Mouse (Mus musculus) forebrain, postnatal 0 days (tissue): Measurements from ENCODE around the gene Iqce. TPM values are rescaled to one million over a fixed set of nuclear protein-coding genes. Genes with fewer than 3 reads are reported as not detected.

Experiments
- ATAC-seq: fragments of 200-750 bp; cut with Nextera tagmentation; 2 replicates; pipeline ENCODE4 v1.8.0; 2017; ENCODE audit warnings: mild to moderate bottlenecking, moderate library complexity
- DNase-seq: peaks from one replicate; pipeline ENCODE4 v3.0.0-alpha.2; 2015
- H3K27ac ChIP-seq: fragments of 300-500 bp; sonication (generic); 2 replicates; pipeline ENCODE4 v1.5.1; 2014; ENCODE audit warnings: low read depth, mild to moderate bottlenecking, antibody characterized with exemption, low read length, moderate library complexity, mixed read lengths
- H3K27me3 ChIP-seq: fragments of 300-500 bp; sonication (generic); 2 replicates; pipeline ENCODE4 v1.6.1; 2014; ENCODE audit warnings: mild to moderate bottlenecking, low read length, mixed read lengths; ENCODE audit not compliant: insufficient read depth
- H3K36me3 ChIP-seq: fragments of 300-500 bp; sonication (generic); 2 replicates; pipeline ENCODE4 v1.6.1; 2014; ENCODE audit warnings: mild to moderate bottlenecking, moderate library complexity; ENCODE audit not compliant: insufficient read depth
- H3K4me1 ChIP-seq: fragments of 300-500 bp; sonication (generic); 2 replicates; pipeline ENCODE4 v1.6.1; 2014; ENCODE audit warnings: antibody characterized with exemption; ENCODE audit not compliant: insufficient read depth
- H3K4me2 ChIP-seq: fragments of 300-500 bp; sonication (generic); 2 replicates; pipeline ENCODE4 v1.6.1; 2014; ENCODE audit warnings: low read depth, mild to moderate bottlenecking, moderate library complexity
- H3K4me3 ChIP-seq: fragments of 300-500 bp; sonication (generic); 2 replicates; pipeline ENCODE4 v1.5.1; 2014; ENCODE audit warnings: low read depth, low read length, mixed read lengths
- H3K9ac ChIP-seq: fragments of 300-500 bp; sonication (generic); 2 replicates; pipeline ENCODE4 v1.6.1; 2014; ENCODE audit warnings: mild to moderate bottlenecking
- H3K9me3 ChIP-seq: fragments of 300-500 bp; sonication (generic); 2 replicates; pipeline ENCODE4 v1.6.1; 2016; ENCODE audit warnings: low read length
- CTCF ChIP-seq: sonication (generic); IDR thresholded peaks from 2 replicates; pipeline ENCODE4 v1.5.1; 2016; ENCODE audit warnings: antibody characterized with exemption, control low read depth, low read depth
- WGBS: fragments of 180-500 bp; shearing (Covaris S2); extraction: QIAGEN DNeasy Blood & Tissue Kit; methylation state at CpG from one replicate; pipeline ENCODE4 v1.1.7; 2014; 5-methylcytosine and 5-hydroxymethylcytosine counted together
- polyA plus RNA-seq: library from polyadenylated mRNA; unstranded; fragments of >200 nt; fragmentation: Nextera tagmentation; extraction: Ambion mirVana; gene quantifications from 2 replicates; pipeline ENCODE4 v1.2.1, GENCODE M21; 2015
- total RNA-seq: library from RNA; depleted of rRNA; stranded (reverse); fragments of >200 nt; gene quantifications from 2 replicates; pipeline ENCODE4 v1.2.3, GENCODE M21; 2014

The Iqce gene
- total and polyA plus RNA-seq, 2 experiments from 2014 or later, result 27.1 to 30.6 TPM

- DNase-seq (no peak), ATAC-seq (peak; percentile 42)
- Histone ChIP-seq H3K4me2 (no peak overlapping the region), H3K9ac (no peak overlapping the region), H3K4me3 (no peak overlapping the region), H3K27me3 (no peaks in the 10 kb centered on the region), H3K27ac (no peak overlapping the region), H3K4me1 (peaks cover 3% of the 10 kb centered on the region; the same call in 1 of the 2 replicates), H3K36me3 (peaks cover 91% of the 10 kb centered on the region), H3K9me3 (no peaks in the 10 kb centered on the region)
- no peak for TF ChIP-seq CTCF
- WGBS, result 72% methylated on average over 7 of the region's 7 CpGs
Observed at GRCm38 (mm10) chr5:140633432-140633831, 68.7 kb downstream of the Iqce start.

GRCm38 (mm10) chr5:140628995-140629394 lies 73.2 kb downstream of the Iqce start:
- no peaks in the 10 kb centered on the region for H3K4me1 ChIP-seq
- no peak overlapping the region for H3K4me3 ChIP-seq
- H3K27ac ChIP-seq, result no peak overlapping the region
- H3K36me3 ChIP-seq, result peaks cover 95% of the 10 kb centered on the region
- TF ChIP-seq CTCF, result peak; percentile 63
- H3K9me3 ChIP-seq, result no peaks in the 10 kb centered on the region
- no peaks in the 10 kb centered on the region for H3K27me3 ChIP-seq
- H3K9ac ChIP-seq, result no peak overlapping the region
- ATAC-seq, result no peak
- H3K4me2 ChIP-seq, result no peak overlapping the region
- no peak for DNase-seq
- 98% methylated on average over 9 of the region's 9 CpGs for WGBS

DNA sequence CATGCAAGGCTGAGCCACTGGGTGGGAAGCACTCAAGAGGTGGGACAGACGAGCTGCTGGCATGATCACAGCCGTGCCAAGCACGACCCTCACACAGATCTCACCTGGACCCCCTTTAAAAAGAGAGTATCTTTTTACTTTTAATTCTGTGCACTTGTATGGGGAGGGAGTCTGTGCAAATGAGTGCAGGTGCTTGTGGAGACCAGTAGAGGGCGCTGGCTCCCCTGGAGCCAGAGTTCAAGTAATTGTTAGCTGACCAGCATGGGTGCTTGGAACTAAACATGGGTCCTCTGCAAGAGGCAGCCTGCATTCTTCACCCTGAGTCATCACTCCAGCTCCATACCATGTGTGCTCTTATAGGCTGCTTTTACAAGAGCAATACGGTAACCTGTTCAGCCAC lies 74.6 kb downstream of the Iqce start:
- WGBS, result 90% methylated on average over 5 of the region's 5 CpGs
- no peaks in the 10 kb centered on the region for H3K9me3 ChIP-seq
- no peak overlapping the region for H3K4me2 ChIP-seq
- H3K4me3 ChIP-seq, result no peak overlapping the region
- TF ChIP-seq CTCF, result peak; percentile 37; the same call in 1 of the 2 replicates
- no peaks in the 10 kb centered on the region for H3K27me3 ChIP-seq
- DNase-seq (no peak), ATAC-seq (no peak)
- peaks cover 95% of the 10 kb centered on the region for H3K36me3 ChIP-seq
- H3K27ac ChIP-seq, result no peak overlapping the region
- no peak overlapping the region for H3K9ac ChIP-seq
- no peaks in the 10 kb centered on the region for H3K4me1 ChIP-seq

- H3K27ac ChIP-seq, result no peak overlapping the region
- H3K9me3 ChIP-seq, result no peaks in the 10 kb centered on the region
- H3K9ac ChIP-seq, result no peak overlapping the region
- DNase-seq (no peak), ATAC-seq (no peak)
- no peak for TF ChIP-seq CTCF
- no peaks in the 10 kb centered on the region for H3K27me3 ChIP-seq
- no peak overlapping the region for H3K4me2 ChIP-seq
- H3K4me3 ChIP-seq, result no peak overlapping the region
- 93% methylated on average over 13 of the region's 13 CpGs for WGBS
- no peaks in the 10 kb centered on the region for H3K4me1 ChIP-seq
- H3K36me3 ChIP-seq, result peaks cover 77% of the 10 kb centered on the region
Observed at GRCm38 (mm10) chr5:140624961-140625360, 77.2 kb downstream of the Iqce start.

- no peak for TF ChIP-seq CTCF
- DNase-seq (no peak), ATAC-seq (no peak)
- Histone ChIP-seq H3K9me3 (no peaks in the 10 kb centered on the region), H3K27me3 (no peaks in the 10 kb centered on the region), H3K9ac (no peak overlapping the region), H3K4me1 (no peaks in the 10 kb centered on the region), H3K36me3 (peaks cover 70% of the 10 kb centered on the region), H3K4me2 (no peak overlapping the region), H3K27ac (no peak overlapping the region), H3K4me3 (no peak overlapping the region)
- 88% methylated on average over 5 of the region's 5 CpGs for WGBS
Observed at GRCm38 (mm10) chr5:140624238-140624637, 77.9 kb downstream of the Iqce start.

- ATAC-seq (no peak), DNase-seq (no peak)
- Histone ChIP-seq H3K9me3 (no peaks in the 10 kb centered on the region), H3K4me1 (no peaks in the 10 kb centered on the region), H3K4me3 (no peak overlapping the region), H3K4me2 (no peak overlapping the region), H3K9ac (no peak overlapping the region), H3K27ac (no peak overlapping the region), H3K36me3 (peaks cover 65% of the 10 kb centered on the region), H3K27me3 (no peaks in the 10 kb centered on the region)
- no peak for TF ChIP-seq CTCF
- 77% methylated on average over 4 of the region's 4 CpGs for WGBS
Observed at GRCm38 (mm10) chr5:140623791-140624190, 78.4 kb downstream of the Iqce start.

GRCm38 (mm10) chr5:140622978-140623670 lies 79.1 kb downstream of the Iqce start:
- Histone ChIP-seq H3K4me2 (no peak overlapping the region), H3K36me3 (peaks cover 59% of the 10 kb centered on the region), H3K4me1 (no peaks in the 10 kb centered on the region), H3K9ac (no peak overlapping the region), H3K27ac (no peak overlapping the region), H3K27me3 (no peaks in the 10 kb centered on the region), H3K9me3 (no peaks in the 10 kb centered on the region), H3K4me3 (no peak overlapping the region)
- DNase-seq, result no peak
- ATAC-seq, result no peak
- WGBS, result 92% methylated on average over 23 of the region's 23 CpGs
- no peak for TF ChIP-seq CTCF
